Mouse (Mus musculus) neural tube, embryonic 12.5 days (tissue): ENCODE measurements around the gene Map3k6. TPM values are rescaled to one million over a fixed set of nuclear protein-coding genes. Genes with fewer than 3 reads are reported as not detected.

ENCODE experiments used
- ATAC-seq: fragments of 200-750 bp; cut with Nextera tagmentation; 2 replicates; pipeline ENCODE4 v1.8.0; 2017; ENCODE audit warnings: low read depth, mild to moderate bottlenecking, moderate TSS enrichment, moderate library complexity; ENCODE audit not compliant: low FRiP score
- H3K27ac ChIP-seq: fragments of 300-500 bp; sonication (generic); 2 replicates; pipeline ENCODE4 v1.5.1; 2016
- H3K27me3 ChIP-seq: fragments of 300-500 bp; sonication (generic); replicated peaks from 2 replicates; pipeline ENCODE4 v1.6.1; 2016; ENCODE audit warnings: mild to moderate bottlenecking
- H3K36me3 ChIP-seq: fragments of 300-500 bp; sonication (generic); 2 replicates; pipeline ENCODE4 v1.6.1; 2016; ENCODE audit warnings: mild to moderate bottlenecking
- H3K4me1 ChIP-seq: fragments of 300-500 bp; sonication (generic); 2 replicates; pipeline ENCODE4 v1.6.1; 2016
- H3K4me2 ChIP-seq: fragments of 300-500 bp; sonication (generic); replicated peaks from 2 replicates; pipeline ENCODE4 v1.6.1; 2016; ENCODE audit warnings: mild to moderate bottlenecking
- H3K4me3 ChIP-seq: fragments of 300-500 bp; sonication (generic); 2 replicates; pipeline ENCODE4 v1.5.1; 2016
- H3K9ac ChIP-seq: fragments of 300-500 bp; sonication (generic); 2 replicates; pipeline ENCODE4 v1.6.1; 2016; ENCODE audit warnings: mild to moderate bottlenecking
- H3K9me3 ChIP-seq: fragments of 300-500 bp; sonication (generic); 2 replicates; pipeline ENCODE4 v1.6.1; 2016; ENCODE audit warnings: mild to moderate bottlenecking
- WGBS: fragments of 180-500 bp; shearing (Covaris S2); methylation state at CpG from one replicate; pipeline ENCODE4 v1.1.7; 2016; 5-methylcytosine and 5-hydroxymethylcytosine counted together
- polyA plus RNA-seq: library from polyadenylated mRNA; unstranded; fragments of >200 nt; fragmentation: Nextera tagmentation; extraction: Ambion mirVana; gene quantifications from 2 replicates; pipeline ENCODE4 v1.2.1, GENCODE M21; 2016

Map3k6 gene
- polyA plus RNA-seq = 2.1 and 3.2 TPM in 2 replicates

DNA sequence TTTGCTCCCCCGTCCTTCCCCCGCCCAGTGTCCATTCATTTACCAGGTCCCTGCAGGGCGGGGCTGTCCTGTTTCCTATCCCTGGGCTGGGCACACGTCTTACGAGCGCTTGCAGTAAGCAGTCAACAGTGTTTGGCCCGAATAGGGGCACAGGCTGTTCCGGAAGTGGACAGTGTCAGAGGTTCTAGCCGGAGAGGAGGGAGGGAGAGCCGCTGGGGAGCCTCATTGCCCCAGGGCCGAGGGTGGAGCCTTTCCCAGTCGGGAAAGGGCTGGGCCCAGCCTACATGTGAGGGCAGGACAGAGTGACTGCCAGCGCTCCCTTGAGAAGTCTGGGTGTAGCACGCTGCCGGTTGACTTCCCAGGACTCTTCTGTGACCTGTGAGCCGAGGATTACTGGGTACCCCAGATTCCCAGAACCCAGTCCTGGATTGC, at the start of gene Map3k6:
Gene Map3k6 (plus strand): TSS at position 329 of the 432 bp plus-strand sequence.
- Histone ChIP-seq H3K4me1 (peaks cover 15% of the 10 kb centered on the region), H3K4me2 (peak within 1 kb of the TSS; percentile 90), H3K36me3 (no peaks in the 10 kb centered on the region), H3K27ac (no peak within 1 kb of the TSS), H3K27me3 (peaks cover 39% of the 10 kb centered on the region), H3K9me3 (no peaks in the 10 kb centered on the region), H3K4me3 (peak within 1 kb of the TSS; percentile 49), H3K9ac (peak within 1 kb of the TSS; percentile 64)
- 3% methylated on average over 16 of the region's 16 CpGs for WGBS
- ATAC-seq = 0 out of 2 replicates have a peak, but pooled peaks have one; percentile 21

DNA sequence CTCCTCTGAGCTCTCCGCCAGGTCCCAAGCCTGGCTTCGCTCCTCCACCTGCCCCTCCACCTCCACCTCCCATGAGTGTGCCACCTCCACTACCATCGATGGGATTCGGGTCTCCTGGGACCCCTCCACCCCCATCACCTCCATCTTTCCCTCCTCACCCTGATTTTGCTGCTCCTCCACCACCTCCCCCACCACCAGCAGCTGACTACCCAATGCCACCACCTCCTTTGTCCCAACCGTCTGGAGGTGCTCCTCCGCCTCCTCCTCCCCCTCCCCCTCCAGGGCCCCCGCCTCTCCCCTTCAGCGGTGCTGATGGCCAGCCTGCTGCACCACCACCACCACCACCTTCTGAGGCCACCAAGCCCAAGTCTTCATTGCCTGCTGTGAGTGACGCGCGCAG, 46.1 kb upstream of the Map3k6 start:
- no peak overlapping the region for H3K4me3 ChIP-seq
- H3K9ac ChIP-seq = no peak overlapping the region
- ATAC-seq = no peak
- peaks cover 33% of the 10 kb centered on the region for H3K4me1 ChIP-seq
- no peak overlapping the region for H3K27ac ChIP-seq
- H3K9me3 ChIP-seq = no peaks in the 10 kb centered on the region
- 84% methylated on average over 11 of the region's 11 CpGs for WGBS
- H3K36me3 ChIP-seq = peaks cover 57% of the 10 kb centered on the region
- H3K27me3 ChIP-seq = no peaks in the 10 kb centered on the region
- no peak overlapping the region for H3K4me2 ChIP-seq

DNA sequence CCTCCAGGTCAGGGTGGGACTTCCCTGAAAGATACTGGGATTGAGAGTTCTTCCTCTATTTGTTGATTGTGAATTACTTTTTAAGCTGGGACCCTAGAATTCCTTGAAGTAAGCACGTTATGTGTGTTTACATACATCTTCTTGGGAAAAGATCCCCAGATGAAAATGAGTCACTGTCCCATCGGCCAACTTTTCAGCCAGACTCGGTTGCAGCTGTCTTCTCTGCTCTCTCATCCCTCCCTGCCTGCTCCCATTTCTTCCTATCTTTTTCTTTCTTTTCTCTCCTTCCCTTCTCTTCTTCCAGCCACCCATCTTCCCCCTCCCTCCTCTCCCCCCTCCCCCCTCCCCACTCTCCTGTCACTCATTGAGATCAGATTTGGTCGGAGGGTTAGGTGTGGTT, 45.6 kb upstream of the Map3k6 start:
- Histone ChIP-seq H3K4me2 (no peak overlapping the region), H3K27ac (no peak overlapping the region), H3K4me1 (peaks cover 38% of the 10 kb centered on the region), H3K27me3 (no peaks in the 10 kb centered on the region), H3K4me3 (no peak overlapping the region), H3K9me3 (no peaks in the 10 kb centered on the region), H3K36me3 (peaks cover 52% of the 10 kb centered on the region), H3K9ac (no peak overlapping the region)
- no peak for ATAC-seq
- 82% methylated on average over 4 of the region's 4 CpGs for WGBS

DNA sequence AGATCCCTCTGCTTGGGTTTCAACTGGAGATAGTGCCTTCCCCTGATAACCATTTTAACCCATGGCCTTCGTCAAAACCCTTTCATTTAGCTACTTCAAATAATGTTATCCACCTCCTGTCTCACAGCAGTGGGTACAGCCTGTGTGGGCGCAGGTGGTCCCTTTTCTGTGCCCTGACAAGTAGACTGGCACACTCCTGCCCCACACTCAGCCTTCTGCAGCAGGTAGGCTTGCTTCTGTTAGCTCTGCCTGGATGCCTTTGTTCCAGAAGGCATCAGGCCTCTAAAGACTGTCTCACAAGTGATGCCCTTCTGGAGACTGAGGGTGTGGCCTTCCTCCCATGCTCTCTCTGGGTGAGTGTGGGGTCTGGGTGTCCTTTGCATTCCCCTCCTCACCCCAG, 44.5 kb upstream of the Map3k6 start:
- no peaks in the 10 kb centered on the region for H3K9me3 ChIP-seq
- H3K4me1 ChIP-seq = peaks cover 50% of the 10 kb centered on the region
- no peak overlapping the region for H3K4me3 ChIP-seq
- WGBS = 78% methylated on average over 2 of the region's 2 CpGs
- no peak overlapping the region for H3K4me2 ChIP-seq
- no peak for ATAC-seq
- H3K9ac ChIP-seq = no peak overlapping the region
- no peaks in the 10 kb centered on the region for H3K27me3 ChIP-seq
- H3K27ac ChIP-seq = no peak overlapping the region
- H3K36me3 ChIP-seq = peaks cover 42% of the 10 kb centered on the region

DNA sequence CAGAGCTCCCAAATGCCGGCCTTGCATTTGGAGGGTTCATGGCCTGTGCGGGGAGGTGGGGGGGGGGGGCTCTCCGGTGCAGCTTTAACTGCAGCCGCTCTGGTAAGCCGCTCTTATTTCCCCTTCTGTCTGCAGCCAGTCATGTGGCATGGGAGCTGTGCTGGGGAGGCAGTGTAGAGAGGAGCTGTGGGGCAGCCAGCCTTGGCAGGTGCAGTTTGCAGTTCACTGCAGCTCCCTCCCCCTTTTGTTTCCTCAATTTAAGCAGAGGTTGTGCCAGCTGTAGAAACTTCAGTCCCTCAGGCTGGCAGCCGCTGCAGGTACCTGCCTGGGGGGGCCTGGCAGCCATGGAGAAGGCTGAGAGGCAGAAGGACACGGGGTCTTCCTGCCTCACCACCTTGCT, 43.8 kb upstream of the Map3k6 start:
- WGBS = 9% methylated on average over 7 of the region's 7 CpGs
- Histone ChIP-seq H3K4me3 (no peak overlapping the region), H3K36me3 (peaks cover 35% of the 10 kb centered on the region), H3K9me3 (no peaks in the 10 kb centered on the region), H3K27me3 (no peaks in the 10 kb centered on the region), H3K4me1 (peaks cover 53% of the 10 kb centered on the region), H3K4me2 (no peak overlapping the region; the same call in 1 of the 2 replicates), H3K9ac (no peak overlapping the region), H3K27ac (peak overlapping the region; percentile 42; the same call in 1 of the 2 replicates)
- ATAC-seq = no peak

DNA sequence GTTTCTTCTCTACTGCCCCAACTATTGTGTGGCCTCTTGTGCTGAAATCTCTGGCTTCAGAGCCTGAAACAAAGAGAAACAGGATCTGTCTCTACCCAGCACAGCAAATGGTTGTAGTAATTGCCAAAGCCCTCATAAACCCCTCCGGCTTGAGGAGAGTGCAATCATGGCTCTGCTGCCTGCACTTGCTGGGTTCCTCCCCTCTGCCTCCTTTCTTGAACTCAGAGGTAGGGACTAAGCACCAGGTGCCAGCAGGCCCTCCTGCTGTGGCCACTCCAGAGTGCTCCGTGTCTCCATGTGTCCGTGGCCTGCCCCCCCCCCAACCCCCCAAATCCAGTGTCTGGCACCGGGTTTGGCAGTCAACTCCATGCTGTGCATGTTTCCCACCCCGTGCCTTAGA, 43.3 kb upstream of the Map3k6 start:
- Histone ChIP-seq H3K36me3 (peaks cover 32% of the 10 kb centered on the region), H3K4me2 (no peak overlapping the region), H3K9ac (0 out of 2 replicates have a peak overlapping the region, but pooled peaks have one; percentile 33), H3K27ac (peak overlapping the region; percentile 42), H3K9me3 (no peaks in the 10 kb centered on the region), H3K4me3 (no peak overlapping the region), H3K27me3 (no peaks in the 10 kb centered on the region), H3K4me1 (peaks cover 53% of the 10 kb centered on the region)
- ATAC-seq = no peak
- 6% methylated on average over 5 of the region's 5 CpGs for WGBS

DNA sequence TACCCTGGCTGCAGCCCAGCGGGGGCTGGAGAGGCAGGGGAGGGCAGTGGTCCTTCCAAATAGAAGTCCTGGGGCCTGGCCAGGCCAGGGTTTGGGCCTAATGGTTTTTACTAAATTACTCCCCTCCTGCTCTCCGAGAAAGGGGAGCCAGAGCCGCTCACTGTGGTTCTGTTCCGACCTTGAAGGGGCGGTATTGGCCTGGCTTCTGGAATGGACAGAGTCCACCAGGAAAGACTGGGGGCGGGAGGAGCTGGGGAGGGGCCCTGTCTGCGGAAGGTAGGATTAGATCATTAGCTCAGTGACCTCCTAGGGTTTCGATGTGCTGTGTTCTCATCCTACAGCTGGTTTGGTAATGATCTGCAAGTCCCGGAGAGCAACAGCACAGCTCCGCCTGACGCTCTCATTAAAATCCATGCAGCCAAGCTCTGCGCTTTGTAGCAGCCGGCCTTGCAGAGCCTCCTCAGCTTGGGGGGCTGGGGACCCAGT, 42.8 kb upstream of the Map3k6 start:
- Histone ChIP-seq H3K4me1 (peaks cover 53% of the 10 kb centered on the region), H3K4me2 (peak overlapping the region; percentile 9; the same call in 1 of the 2 replicates)

DNA sequence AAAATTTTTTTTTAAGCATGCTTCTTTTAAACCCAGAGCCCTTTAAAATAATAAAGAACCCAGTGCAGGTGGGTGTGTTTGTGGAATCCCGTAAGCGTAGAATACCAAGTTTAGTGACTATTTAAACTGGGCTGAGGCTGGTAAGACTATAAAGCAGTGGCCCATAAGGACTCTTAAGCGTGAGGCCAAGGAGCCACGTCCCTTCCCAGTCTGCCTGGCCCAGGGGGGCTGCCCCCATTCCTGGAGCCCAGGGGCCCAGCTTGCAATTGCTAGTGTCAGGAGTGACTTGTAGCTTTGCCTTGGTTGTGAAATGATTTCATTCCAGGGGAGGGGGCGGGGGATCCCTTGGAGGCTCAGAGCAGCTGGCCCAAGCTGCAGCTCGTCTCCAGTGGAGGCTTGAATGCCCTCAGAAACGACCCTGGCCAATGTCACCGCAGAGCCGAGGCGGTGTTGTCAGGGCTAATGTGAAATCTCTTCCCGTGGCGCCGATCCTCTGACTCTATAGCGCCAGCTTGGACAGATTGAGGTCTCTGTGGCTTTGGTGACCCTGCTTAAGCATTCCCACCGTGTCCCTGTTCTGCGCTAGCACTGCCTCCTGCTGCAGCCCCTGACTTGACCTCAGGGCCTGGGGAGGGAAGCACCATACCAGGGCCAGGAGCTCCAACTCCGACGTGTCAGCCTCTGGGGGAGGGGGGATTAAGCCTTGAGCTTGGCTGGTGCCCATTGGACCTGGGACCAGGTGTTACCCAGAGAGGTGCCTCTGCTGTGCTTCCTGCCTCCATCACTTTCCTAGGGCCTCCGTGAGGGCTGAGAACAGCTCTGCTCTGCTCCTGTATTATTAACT, 42.1 kb upstream of the Map3k6 start:
- Histone ChIP-seq H3K27ac (peak overlapping the region; percentile 57), H3K9ac (0 out of 2 replicates have a peak overlapping the region, but pooled peaks have one; percentile 13), H3K36me3 (peaks cover 21% of the 10 kb centered on the region; the same call in 1 of the 2 replicates), H3K4me2 (peak overlapping the region; percentile 22), H3K27me3 (no peaks in the 10 kb centered on the region), H3K9me3 (no peaks in the 10 kb centered on the region), H3K4me1 (peaks cover 54% of the 10 kb centered on the region), H3K4me3 (no peak overlapping the region)
- ATAC-seq = peak; percentile 35; the same call in 1 of the 2 replicates
- 10% methylated on average over 19 of the region's 19 CpGs for WGBS

More for the DNA sequence above, 42.8 kb upstream of the Map3k6 start:
- H3K9ac ChIP-seq = 0 out of 2 replicates have a peak overlapping the region, but pooled peaks have one; percentile 33
- peaks cover 27% of the 10 kb centered on the region for H3K36me3 ChIP-seq
- ATAC-seq = 0 out of 2 replicates have a peak, but pooled peaks have one; percentile 23
- H3K27ac ChIP-seq = peak overlapping the region; percentile 42
- no peaks in the 10 kb centered on the region for H3K27me3 ChIP-seq
- H3K4me3 ChIP-seq = no peak overlapping the region
- H3K9me3 ChIP-seq = no peaks in the 10 kb centered on the region
- WGBS = 11% methylated on average over 13 of the region's 13 CpGs

DNA sequence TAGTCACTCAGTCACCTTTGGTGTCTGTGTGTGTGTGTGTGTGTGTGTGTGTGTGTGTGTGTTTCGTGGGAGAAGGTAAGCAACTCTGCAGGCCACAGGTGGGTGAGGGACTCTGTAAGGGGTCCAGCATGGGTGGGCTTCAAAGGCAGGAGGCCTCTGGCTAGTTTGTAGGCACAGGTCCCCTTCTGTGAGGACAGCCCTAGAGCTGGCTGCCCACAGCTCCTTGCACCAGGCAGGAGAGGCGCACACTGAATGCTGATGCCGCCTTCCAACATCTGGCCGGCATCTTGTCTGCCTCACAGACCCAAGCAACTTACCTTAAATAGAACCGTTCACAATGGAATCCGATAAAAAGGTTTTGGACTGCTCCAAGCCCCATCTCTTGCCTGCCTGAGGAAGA, 40.9 kb upstream of the Map3k6 start:
- H3K27me3 ChIP-seq = no peaks in the 10 kb centered on the region
- WGBS = 71% methylated on average over 6 of the region's 6 CpGs
- H3K9me3 ChIP-seq = no peaks in the 10 kb centered on the region
- no peak for ATAC-seq
- H3K36me3 ChIP-seq = peaks cover 9% of the 10 kb centered on the region; the same call in 1 of the 2 replicates
- H3K4me1 ChIP-seq = peaks cover 63% of the 10 kb centered on the region
- H3K27ac ChIP-seq = no peak overlapping the region
- no peak overlapping the region for H3K4me3 ChIP-seq
- H3K9ac ChIP-seq = no peak overlapping the region
- no peak overlapping the region for H3K4me2 ChIP-seq

DNA sequence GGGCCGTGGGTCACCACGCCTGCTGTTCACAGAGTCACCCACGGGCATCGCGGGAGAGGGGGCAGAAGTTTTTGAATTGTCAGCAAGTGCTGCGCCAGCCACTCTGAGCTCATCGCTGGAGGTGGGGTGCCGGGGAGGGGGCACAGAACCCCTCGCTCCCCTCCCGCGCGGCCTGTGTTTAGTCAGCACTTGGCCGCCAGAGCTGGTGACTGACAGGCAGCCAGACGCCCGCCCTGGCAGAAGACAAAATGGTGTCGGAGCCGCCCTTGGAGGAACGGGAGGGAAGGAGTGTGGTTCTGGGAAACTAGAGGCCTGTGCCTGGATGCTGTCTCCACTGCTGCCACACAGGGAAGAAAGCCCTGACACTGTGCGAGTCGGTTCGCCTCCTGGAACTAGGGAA, 40.3 kb upstream of the Map3k6 start:
- Histone ChIP-seq H3K27me3 (no peaks in the 10 kb centered on the region), H3K27ac (no peak overlapping the region), H3K4me2 (0 out of 2 replicates have a peak overlapping the region, but pooled peaks have one; percentile 20), H3K36me3 (0 out of 2 replicates have a peak, but pooled peaks cover 8% of the 10 kb centered on the region), H3K4me1 (peaks cover 65% of the 10 kb centered on the region), H3K9ac (no peak overlapping the region), H3K9me3 (no peaks in the 10 kb centered on the region), H3K4me3 (no peak overlapping the region)
- whole genome bisulfite sequencing = 48% methylated on average over 21 of the region's 21 CpGs
- ATAC-seq = no peak

DNA sequence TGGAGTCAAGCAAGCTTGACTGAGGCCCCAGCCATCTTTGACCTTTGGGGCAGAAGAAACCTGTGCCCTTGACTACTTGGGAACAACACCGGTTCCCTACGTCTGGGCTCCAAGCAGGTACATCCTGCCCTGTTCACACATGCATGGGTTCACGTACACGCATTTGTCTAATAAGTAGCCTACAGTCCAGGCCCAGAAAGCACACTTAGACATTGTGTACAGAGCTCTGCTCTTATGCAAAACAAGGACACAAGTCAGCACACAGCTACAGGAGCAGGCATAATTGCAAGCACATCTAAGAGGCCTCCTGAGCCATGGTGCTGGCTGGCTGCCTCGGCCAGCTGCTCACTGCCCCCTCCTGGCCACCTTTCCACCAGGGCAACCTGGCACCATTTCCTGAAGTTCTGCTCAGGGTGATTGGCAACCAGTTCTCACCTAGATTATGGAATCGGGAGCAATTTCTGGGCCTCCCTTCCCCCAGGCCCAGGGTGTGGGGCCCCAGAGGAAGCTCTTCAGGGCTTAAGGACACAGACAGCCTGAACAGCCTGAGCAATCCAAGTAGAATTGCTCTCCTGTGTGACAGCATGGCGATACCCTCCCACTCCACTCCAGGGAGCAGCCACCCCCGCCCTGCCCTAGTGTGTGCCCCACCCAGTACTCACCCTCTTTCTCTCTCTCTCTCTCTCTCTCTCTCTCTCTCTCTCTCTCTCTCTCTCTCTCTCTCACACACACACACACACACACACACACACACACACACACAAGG, 39.4 kb upstream of the Map3k6 start:
- Histone ChIP-seq H3K9me3 (no peaks in the 10 kb centered on the region), H3K27me3 (no peaks in the 10 kb centered on the region), H3K9ac (no peak overlapping the region), H3K4me3 (no peak overlapping the region), H3K36me3 (0 out of 2 replicates have a peak, but pooled peaks cover 5% of the 10 kb centered on the region), H3K4me1 (peaks cover 61% of the 10 kb centered on the region), H3K4me2 (no peak overlapping the region), H3K27ac (no peak overlapping the region)
- no peak for ATAC-seq
- 69% methylated on average over 8 of the region's 8 CpGs for WGBS

DNA sequence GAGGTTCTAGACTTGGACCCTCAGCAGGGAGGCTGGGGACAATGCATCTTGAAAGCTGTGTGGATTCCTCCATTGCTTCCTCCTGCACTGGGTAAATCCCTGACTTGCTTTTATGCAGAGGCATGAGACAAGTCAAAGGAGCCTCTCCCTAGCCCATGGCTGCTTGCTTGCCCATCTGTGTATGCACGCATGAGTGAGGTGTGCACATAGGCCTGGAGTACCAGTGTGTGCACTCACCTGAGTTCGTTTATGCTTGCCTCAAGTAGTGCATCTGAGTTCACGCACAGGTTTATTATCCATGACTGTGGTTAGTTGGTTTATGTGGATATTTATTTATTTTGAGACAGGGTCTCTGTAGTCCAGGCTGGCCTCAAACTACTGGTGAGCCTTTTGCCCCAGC, 38.4 kb upstream of the Map3k6 start:
- no peak for ATAC-seq
- no peak overlapping the region for H3K4me2 ChIP-seq
- no peaks in the 10 kb centered on the region for H3K36me3 ChIP-seq
- whole genome bisulfite sequencing = 85% methylated on average over 3 of the region's 3 CpGs
- no peak overlapping the region for H3K4me3 ChIP-seq
- no peak overlapping the region for H3K9ac ChIP-seq
- H3K9me3 ChIP-seq = no peaks in the 10 kb centered on the region
- no peaks in the 10 kb centered on the region for H3K27me3 ChIP-seq
- H3K4me1 ChIP-seq = peaks cover 51% of the 10 kb centered on the region
- H3K27ac ChIP-seq = no peak overlapping the region
